ENCODE assay signal across 8 mouse cellular contexts in genomic region chr1:69107485-69108158, GRCm38 (mm10). TPM values are rescaled to one million over a fixed set of nuclear protein-coding genes. Genes with fewer than 3 reads are reported as not detected.
DNase-seq lines count a peak whose midpoint lies in the region; ATAC-seq lines count a peak whose summit lies in the region.

TSS of gene Erbb4 (minus strand) at chr1:69108059.

- no peaks in the 10 kb centered on the region for H3K36me3 ChIP-seq in heart, embryonic 10.5 days
- H3K36me3 ChIP-seq in limb, embryonic 15.5 days: no peaks in the 10 kb centered on the region
- H3K36me3 ChIP-seq in neural tube, embryonic 14.5 days (ENCODE audit: control insufficient read depth, insufficient read depth, low read length): no peaks in the 10 kb centered on the region

- H3K4me3 ChIP-seq in heart, embryonic 10.5 days: peak within 1 kb of the TSS; percentile 87
- H3K4me3 ChIP-seq in limb, embryonic 15.5 days: peak within 1 kb of the TSS; percentile 62
- peak within 1 kb of the TSS; percentile 71 for H3K4me3 ChIP-seq in neural tube, embryonic 14.5 days (ENCODE audit: low read depth, low read length)

- no peaks in the 10 kb centered on the region for H3K27me3 ChIP-seq in heart, embryonic 10.5 days (ENCODE audit: insufficient read depth, poor library complexity, severe bottlenecking)
- H3K27me3 ChIP-seq in limb, embryonic 15.5 days: peaks cover 62% of the 10 kb centered on the region
- H3K27me3 ChIP-seq in neural tube, embryonic 14.5 days (ENCODE audit: control insufficient read depth, insufficient read depth, low read length): no peaks in the 10 kb centered on the region; the same call in 1 of the 2 replicates

- 0 out of 2 replicates have a peak, but pooled peaks have one; percentile 56 for ATAC-seq in limb, embryonic 15.5 days (ENCODE audit: insufficient number of reproducible peaks, low FRiP score, low TSS enrichment, low read depth)
- peak; percentile 63 for ATAC-seq in neural tube, embryonic 14.5 days (ENCODE audit: low read depth)
- no peak for ATAC-seq in monocyte, adult 5-6 weeks (replicated peaks; ENCODE audit: insufficient number of reproducible peaks, low FRiP score, low TSS enrichment, poor library complexity, severe bottlenecking)

- H3K27ac ChIP-seq in heart, embryonic 10.5 days: peak within 1 kb of the TSS; percentile 94
- no peak within 1 kb of the TSS; the same call in 1 of the 2 replicates for H3K27ac ChIP-seq in limb, embryonic 15.5 days
- peak within 1 kb of the TSS; percentile 64 for H3K27ac ChIP-seq in neural tube, embryonic 14.5 days (ENCODE audit: low read depth, low read length)

- peak; percentile 11 for DNase-seq in layer of hippocampus, adult 11-12 months (ENCODE audit: low spot score)
- no peak for DNase-seq in layer of hippocampus, adult 9-10 months (ENCODE audit: low spot score)
- peak; percentile 36 for DNase-seq in cerebellum, postnatal 36 days
- peak; percentile 78 for DNase-seq in heart, embryonic 10.5 days (ENCODE audit: low spot score)
- DNase-seq in kidney, adult 9 months: peak; percentile 17

- H3K9me3 ChIP-seq in heart, embryonic 10.5 days: no peaks in the 10 kb centered on the region
- no peaks in the 10 kb centered on the region for H3K9me3 ChIP-seq in limb, embryonic 15.5 days
- no peaks in the 10 kb centered on the region for H3K9me3 ChIP-seq in neural tube, embryonic 14.5 days (ENCODE audit: control insufficient read depth, low read length)

- H3K4me2 ChIP-seq in limb, embryonic 15.5 days: peak within 1 kb of the TSS; percentile 100
- peak within 1 kb of the TSS; percentile 71 for H3K4me2 ChIP-seq in neural tube, embryonic 14.5 days (ENCODE audit: low read depth, low read length)

- peaks cover 21% of the 10 kb centered on the region for H3K4me1 ChIP-seq in heart, embryonic 10.5 days
- peaks cover 32% of the 10 kb centered on the region for H3K4me1 ChIP-seq in limb, embryonic 15.5 days
- peaks cover 7% of the 10 kb centered on the region; the same call in 1 of the 2 replicates for H3K4me1 ChIP-seq in neural tube, embryonic 14.5 days (ENCODE audit: control insufficient read depth, insufficient read depth, low read length)

- H3K9ac ChIP-seq in limb, embryonic 15.5 days: peak within 1 kb of the TSS; percentile 33
- peak within 1 kb of the TSS; percentile 72 for H3K9ac ChIP-seq in neural tube, embryonic 14.5 days (replicated peaks; ENCODE audit: low read depth, low read length)

- WGBS in heart, embryonic 10.5 days: under 1% methylated on average over 63 of the region's 63 CpGs
- whole genome bisulfite sequencing in limb, embryonic 15.5 days: 1% methylated on average over 58 of the region's 63 CpGs
- under 1% methylated on average over 61 of the region's 63 CpGs for WGBS in neural tube, embryonic 14.5 days

RNA-seq across cellular contexts. Expression of gene Erbb4, which starts in this region (rescaled TPM):
- polyA plus RNA-seq in heart, embryonic 10.5 days (2016; fragmentation: Nextera tagmentation; extraction: Ambion mirVana): 9.8 and 13.6 TPM in 2 replicates
- polyA plus RNA-seq in limb, embryonic 15.5 days (2015; fragmentation: Nextera tagmentation; extraction: Ambion mirVana): 0.94 and 1.6 TPM in 2 replicates
- 17.9 and 30.6 TPM in 2 replicates for polyA plus RNA-seq in neural tube, embryonic 14.5 days (2014; fragmentation: Nextera tagmentation; extraction: Ambion mirVana)
- not detected in 3 replicates for total RNA-seq in monocyte, adult 5-6 weeks (2017)
